ENCODE assay signal across 26 mouse cellular contexts in genomic region chr13:71342921-71343320, GRCm38 (mm10).
"Had no signal": no experiment of that assay in that cellular context is flagged by ENCODE, and none has a peak within 500 bp of the region (broad histone marks: within the 10 kb centered on the region; RNA-seq: fewer than 3 reads in every experiment).

No protein-coding gene starts in this region.

- H3K9ac ChIP-seq: embryonic facial prominence, embryonic 12.5 days; embryonic facial prominence, embryonic 13.5 days; embryonic facial prominence, embryonic 15.5 days; forebrain, embryonic 12.5 days; forebrain, embryonic 13.5 days; forebrain, embryonic 15.5 days; forebrain, postnatal 0 days had no signal

- H3K27ac ChIP-seq: embryonic facial prominence, embryonic 10.5 days; embryonic facial prominence, embryonic 12.5 days; embryonic facial prominence, embryonic 13.5 days; embryonic facial prominence, embryonic 15.5 days; forebrain, embryonic 10.5 days; forebrain, embryonic 12.5 days; forebrain, embryonic 13.5 days; forebrain, embryonic 15.5 days; gastrocnemius, adult 2 months; heart, adult 2 months had no signal

- H3K4me3 ChIP-seq: embryonic facial prominence, embryonic 10.5 days; embryonic facial prominence, embryonic 12.5 days; embryonic facial prominence, embryonic 13.5 days; embryonic facial prominence, embryonic 15.5 days; erythroblast, embryonic 14.5 days; forebrain, embryonic 10.5 days; forebrain, embryonic 12.5 days; forebrain, embryonic 13.5 days; forebrain, embryonic 15.5 days; gastrocnemius, adult 2 months; heart, adult 2 months had no signal

- H3K36me3 ChIP-seq: embryonic facial prominence, embryonic 10.5 days; embryonic facial prominence, embryonic 12.5 days; embryonic facial prominence, embryonic 13.5 days; embryonic facial prominence, embryonic 15.5 days; forebrain, embryonic 10.5 days; forebrain, embryonic 12.5 days; forebrain, embryonic 15.5 days had no signal

- DNase-seq: cerebellum, adult 9-10 months; cerebellum, adult 9-11 months; cerebellum, postnatal 10 days; cerebellum, postnatal 14 days; cerebellum, postnatal 25 days; cerebellum, postnatal 36 days; embryo, embryonic 11 days; forebrain, postnatal 0 days; gastrocnemius, adult 2 months; gastrocnemius, postnatal 10 days; gastrocnemius, postnatal 14 days; gastrocnemius, postnatal 25 days; gastrocnemius, postnatal 36 days; heart, adult 18-20 months; heart, adult 2 months had no signal

- H3K27me3 ChIP-seq: embryonic facial prominence, embryonic 12.5 days; embryonic facial prominence, embryonic 13.5 days; embryonic facial prominence, embryonic 15.5 days had no signal

- H3K4me1 ChIP-seq: embryonic facial prominence, embryonic 10.5 days; embryonic facial prominence, embryonic 12.5 days; embryonic facial prominence, embryonic 13.5 days; embryonic facial prominence, embryonic 15.5 days; forebrain, embryonic 15.5 days had no signal

- H3K9me3 ChIP-seq: embryonic facial prominence, embryonic 10.5 days; embryonic facial prominence, embryonic 12.5 days; embryonic facial prominence, embryonic 13.5 days; embryonic facial prominence, embryonic 15.5 days; forebrain, embryonic 10.5 days; forebrain, embryonic 12.5 days; forebrain, embryonic 13.5 days; forebrain, embryonic 15.5 days had no signal

- ATAC-seq: forebrain, embryonic 13.5 days; forebrain, embryonic 14.5 days; forebrain, embryonic 15.5 days; forebrain, embryonic 16.5 days; forebrain, postnatal 0 days had no signal

- H3K4me2 ChIP-seq: embryonic facial prominence, embryonic 12.5 days; embryonic facial prominence, embryonic 13.5 days; embryonic facial prominence, embryonic 15.5 days; forebrain, embryonic 12.5 days; forebrain, embryonic 13.5 days; forebrain, embryonic 15.5 days had no signal
